Mouse (Mus musculus) thymus, postnatal 10 days (tissue): Measurements from ENCODE around the gene Tspear.
"Not testable (repeated sequence)": the region's sequence is repeated elsewhere in the genome, so short reads cannot be mapped to it uniquely, and the experiment has no call there.

ENCODE experiments used
- DNase-seq, 2 experiments: peaks; one replicate each; pipeline ENCODE4 v3.0.0; 2021; ENCODE audit warnings: low spot score in 2 of 2

The Tspear gene

DNA sequence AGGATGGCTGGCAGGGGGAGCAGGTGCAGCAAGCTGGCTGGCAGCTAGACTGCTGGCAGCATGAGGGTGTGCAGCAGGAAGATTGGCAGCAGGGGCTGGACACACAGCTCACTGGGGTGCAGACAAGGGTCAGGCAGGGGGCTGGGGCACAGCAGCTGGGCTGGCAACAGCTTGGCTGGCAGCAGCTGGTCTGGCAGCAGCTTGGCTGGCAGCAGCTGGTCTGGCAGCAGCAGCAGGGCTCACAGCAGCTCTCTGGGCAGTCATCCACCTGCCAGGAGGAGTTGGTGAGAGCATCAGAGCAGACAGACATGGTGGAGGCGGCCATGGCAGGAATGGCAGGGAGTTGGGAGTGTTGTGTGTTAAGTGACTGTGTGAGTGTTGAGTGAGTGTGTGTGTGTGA is 101.5 kb downstream of the Tspear start, which contains the start of gene Gm7137:
Gene Gm7137, minus strand, starts transcription at position 325 of the 400 bp plus-strand sequence.
- not testable (repeated sequence) for DNase-seq

DNA sequence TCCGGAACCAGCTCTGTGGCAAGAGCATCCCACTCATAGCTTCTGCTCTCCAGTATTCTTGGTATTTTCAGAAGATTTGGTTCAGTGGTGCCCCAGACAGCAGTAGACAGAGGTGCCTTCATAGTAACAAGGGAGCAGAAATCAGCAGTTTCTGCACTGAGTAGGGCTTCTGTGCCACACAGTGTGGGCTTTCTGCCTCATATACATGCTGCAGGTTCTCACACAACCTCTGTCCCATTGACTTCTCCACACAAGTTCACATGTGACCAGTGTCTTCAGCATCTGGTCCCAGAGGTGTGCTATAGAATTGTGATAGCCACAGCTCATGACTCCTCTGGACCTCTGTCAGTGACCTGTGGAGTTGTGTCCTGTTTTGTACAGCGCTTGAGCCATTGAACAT is 102.3 kb downstream of the Tspear start:
- no peak for DNase-seq

DNA sequence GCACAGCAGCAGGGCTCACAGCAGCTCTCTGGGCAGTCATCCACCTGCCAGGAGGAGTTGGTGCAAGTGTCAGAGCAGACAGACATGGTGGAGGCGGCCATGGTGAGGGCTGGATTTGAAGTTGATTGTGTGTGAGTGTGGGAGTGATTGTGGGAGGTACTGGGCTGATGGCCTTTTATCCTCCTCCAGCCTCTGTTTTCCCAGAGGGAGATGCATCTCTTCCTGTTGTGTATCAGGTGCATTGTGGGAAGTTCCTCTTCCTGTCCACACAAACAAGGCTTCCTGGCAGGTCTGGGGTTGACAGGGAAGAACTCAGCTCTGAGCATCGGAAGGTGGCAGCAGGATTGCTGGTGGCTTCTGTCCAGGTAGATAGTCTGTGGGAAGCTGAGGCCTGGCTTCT is 108.6 kb downstream of the Tspear start, which contains the start of gene Gm9639:
Gene Gm9639, minus strand, starts transcription at position 101 of the 400 bp plus-strand sequence.
- no peak for DNase-seq

DNA sequence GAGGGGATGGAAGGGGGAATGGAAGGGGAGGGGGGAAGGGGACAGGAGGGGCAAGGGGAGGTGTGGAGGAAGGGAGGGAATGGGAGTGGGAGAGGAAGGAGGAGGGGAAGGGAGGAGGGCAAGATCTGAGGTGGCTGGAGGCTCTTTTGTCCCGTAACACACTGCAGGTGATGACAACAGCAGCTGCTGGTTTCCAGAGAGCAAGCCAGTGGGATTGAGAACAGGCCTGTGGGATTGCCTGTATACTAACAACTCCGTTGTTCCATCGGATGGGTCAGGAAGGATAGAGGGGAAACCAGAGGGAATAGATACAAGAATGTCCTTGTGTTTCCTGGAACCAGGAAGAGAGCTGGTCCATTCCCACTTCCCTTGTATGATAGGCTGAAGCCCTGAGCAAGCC is 111.3 kb downstream of the Tspear start:
- DNase-seq, result no peak

DNA sequence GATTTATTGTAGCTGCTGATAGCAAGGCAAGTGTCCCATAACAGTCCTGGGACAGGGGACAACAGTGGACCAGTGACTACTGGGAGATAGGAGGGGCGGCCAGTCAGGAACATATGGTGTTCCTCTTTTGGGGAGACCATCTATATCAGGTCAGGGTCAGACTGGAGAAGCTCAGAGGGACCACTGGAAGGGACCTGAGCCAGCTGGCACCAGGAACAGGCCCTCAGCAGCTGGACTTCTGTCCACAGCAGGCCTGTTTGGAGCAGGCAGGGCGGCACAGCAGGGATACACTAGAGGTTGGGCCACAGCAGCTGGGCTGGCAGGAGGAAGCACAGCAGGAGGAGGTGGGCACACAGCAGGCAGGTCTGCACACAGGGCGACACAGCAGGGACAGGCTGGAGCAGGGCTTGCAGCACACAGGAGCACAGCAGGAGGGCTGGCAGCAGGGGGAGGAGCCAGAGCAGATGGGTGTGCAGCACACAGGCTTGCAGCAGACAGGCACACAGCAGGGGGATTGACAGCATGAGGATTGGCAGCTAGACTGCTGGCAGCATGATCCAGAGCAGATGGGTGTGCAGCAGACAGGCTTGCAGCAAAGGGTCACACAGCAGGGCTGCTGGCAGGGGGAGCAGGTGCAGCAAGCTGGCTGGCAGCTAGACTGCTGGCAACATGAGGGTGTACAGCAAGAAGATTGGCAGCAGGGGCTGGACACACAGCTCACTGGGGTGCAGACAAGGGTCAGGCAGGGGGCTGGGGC is 112.0 kb downstream of the Tspear start:
- not testable (repeated sequence) for DNase-seq

DNA sequence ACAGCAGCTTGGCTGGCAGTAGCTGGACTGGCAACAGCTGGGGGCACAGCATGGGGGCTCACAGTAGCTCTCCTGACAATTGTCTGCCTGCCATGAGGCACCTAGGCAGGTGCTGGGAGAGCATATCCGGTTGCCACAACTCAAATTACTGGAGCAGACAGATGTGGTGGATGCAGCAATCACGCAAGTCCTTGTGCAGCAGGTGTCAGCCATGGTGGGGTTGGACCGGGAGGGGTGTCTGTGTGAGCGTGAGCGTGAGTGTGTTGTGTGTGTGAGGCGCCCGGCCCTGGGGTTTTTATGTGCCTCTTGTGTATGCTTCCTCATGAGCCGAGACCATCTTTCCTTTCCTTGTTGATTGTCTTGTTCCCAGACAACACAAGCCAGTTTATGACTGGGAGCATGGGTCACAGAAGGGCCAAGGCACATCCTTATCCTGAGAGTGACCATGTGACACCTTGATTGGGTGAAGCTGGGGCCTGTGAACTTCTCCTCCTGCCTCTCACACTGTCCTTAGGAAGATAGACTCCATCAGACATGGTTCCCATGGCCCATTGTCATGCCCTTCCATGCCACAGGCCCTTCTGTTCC is 112.6 kb downstream of the Tspear start, which contains the start of gene Gm19668:
Gene Gm19668, minus strand, starts transcription at position 213 of the 588 bp plus-strand sequence.
- no peak for DNase-seq

DNA sequence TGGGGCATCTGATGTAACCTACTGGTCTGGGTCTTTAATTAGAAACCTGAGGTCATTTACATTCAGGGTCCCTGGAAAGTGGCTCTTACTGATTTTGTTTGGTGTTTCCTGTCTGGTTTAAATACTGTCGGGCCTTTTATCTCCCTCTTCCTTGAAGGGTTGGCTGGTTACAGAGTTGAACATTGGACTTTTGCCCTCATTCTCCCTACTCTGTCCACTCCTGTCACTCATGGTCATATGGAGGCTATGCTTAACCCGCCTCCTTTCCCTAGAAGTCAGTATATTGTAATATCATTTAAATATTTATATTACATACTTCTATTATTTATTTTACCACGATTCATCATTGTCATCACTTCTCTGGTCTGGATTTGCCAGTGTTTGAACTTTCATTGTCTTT is 117.7 kb downstream of the Tspear start:
- DNase-seq, result no peak

DNA sequence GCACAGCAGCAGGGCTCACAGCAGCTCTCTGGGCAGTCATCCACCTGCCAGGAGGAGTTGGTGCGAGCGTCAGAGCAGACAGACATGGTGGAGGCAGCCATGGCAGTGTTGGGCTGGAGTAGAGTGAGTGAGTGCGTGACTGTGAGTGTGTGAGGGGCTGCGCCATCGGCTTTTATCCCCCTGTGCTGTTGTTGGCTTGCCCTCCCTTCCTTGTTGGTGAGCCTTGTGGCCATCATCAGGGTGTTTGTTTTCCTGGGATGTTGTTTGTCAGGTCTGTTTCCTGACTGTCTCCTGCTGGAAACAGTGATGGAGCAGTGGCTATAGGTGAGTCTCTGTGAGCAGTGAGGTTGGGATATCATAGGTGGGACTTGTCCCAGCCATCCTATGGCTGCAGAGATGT is 125.4 kb downstream of the Tspear start, which contains the start of gene Gm9507:
Gene Gm9507, minus strand, starts transcription at position 101 of the 400 bp plus-strand sequence.
- DNase-seq, result no peak

DNA sequence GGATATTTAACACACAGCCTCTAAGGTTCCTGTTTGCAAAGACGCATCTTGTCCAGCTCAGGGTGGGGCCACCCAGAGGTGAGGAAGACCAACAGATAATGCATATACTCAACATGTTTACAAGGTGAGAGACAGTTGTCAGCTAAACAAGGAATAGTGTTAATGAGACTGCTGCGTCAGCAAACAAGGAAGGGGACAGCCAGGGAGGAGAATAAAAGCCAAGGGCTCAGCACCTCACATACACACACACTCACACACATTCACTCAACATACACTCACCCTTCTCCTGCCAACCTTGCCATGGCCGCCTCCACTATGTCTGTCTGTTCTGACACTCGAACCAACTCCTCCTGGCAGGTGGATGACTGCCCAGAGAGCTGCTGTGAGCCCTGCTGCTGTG is 128.0 kb downstream of the Tspear start, which contains the start of gene Gm2696:
Gene Gm2696, plus strand, starts transcription at position 301 of the 400 bp plus-strand sequence.
- no peak for DNase-seq

DNA sequence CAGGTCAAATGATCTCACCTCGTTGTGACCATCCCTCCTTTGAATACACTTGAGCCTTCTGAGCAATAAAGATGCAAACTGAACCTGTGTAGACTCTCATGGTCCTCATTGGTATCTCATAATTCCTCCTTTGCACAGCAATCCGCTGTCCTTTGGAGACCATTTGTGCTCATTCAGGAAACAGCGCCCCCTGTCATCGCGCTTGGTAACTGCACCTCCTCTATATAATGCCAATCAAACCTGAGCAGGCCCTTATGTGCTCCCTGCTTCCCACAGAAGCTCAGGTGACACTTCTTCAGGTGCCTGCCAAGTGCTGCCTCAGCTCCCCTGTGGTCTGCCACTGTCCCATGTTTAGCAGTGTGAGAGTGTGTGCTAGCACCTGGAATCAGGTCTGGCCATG is 129.1 kb downstream of the Tspear start:
- DNase-seq, result peak in 1 of 2 experiments; percentile 52

DNA sequence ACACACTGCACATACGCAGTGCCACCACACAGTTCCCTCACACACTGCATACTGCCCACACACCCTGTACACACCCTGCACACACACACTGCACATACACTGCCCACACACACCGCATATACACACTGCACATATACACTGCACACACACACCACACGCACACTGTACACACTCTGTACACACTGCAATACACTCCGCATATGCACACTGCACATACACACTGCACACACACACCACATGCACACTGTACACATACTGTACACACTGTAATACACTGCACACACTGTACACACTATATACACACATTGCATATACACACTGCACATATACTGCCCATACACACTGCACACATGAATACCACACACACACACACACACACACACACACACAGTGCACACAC is 132.2 kb downstream of the Tspear start:
- DNase-seq, result no peak

DNA sequence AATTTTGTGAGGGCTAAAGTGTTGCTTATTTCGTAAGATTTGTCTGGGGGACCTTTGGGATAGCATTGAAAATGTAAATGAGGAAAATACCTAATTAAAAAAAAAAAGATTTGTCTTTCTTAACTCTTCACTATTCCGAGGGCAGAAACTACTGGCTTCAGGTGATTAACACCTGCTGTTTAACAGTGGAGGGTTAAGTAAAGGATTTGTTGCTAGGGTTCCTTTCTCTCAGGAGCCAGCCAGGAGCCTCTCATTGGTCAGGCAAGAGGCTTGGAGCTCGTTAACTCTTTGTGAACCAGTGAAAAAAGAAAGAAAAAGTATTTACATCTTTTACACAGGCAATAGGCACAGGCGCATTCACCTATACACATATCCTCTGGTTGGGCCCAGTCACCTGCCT is 132.8 kb downstream of the Tspear start:
- DNase-seq, result no peak

DNA sequence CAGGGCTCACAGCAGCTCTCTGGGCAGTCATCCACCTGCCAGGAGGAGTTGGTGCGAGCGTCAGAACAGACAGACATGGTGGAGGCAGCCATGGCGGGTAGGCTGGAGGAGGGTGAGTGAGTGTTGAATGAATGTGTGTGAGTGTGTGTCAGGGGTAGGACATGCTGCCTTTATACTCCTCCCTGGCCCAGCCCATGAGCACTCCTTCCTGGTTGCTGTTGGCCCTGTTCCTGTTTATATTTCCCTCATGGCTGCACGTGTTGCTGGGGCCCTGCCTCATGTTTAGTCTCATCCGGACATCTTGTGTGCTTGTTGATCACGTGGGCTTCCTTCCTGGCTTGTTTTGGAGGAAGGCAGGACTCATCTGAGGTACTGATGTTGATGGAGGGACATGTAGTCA is 140.6 kb downstream of the Tspear start, which contains the start of gene Krtap10-4:
Gene Krtap10-4, minus strand, starts transcription at position 145 of the 400 bp plus-strand sequence.
- DNase-seq, result no peak

DNA sequence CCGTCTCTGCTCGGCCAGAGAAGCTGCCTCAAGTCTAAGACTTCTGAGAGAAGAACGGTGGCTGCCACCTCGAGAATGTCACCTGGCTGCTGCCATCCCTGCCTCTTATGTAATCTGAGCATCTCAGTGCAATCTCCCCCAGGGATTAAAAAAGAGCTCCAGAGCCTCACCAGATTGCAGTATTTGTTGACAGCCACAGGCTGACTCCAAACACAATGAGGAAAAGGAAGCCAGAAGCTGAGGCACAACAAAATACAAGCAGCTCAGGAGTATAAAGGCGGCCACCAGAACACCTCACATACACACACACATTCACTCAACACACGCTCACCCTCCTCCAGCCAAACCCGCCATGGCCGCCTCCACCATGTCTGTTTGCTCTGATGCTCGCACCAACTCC is 149.3 kb downstream of the Tspear start, which contains the start of gene Krtap10-10:
Gene Krtap10-10, plus strand, starts transcription at position 301 of the 400 bp plus-strand sequence.
- DNase-seq, result no peak

DNA sequence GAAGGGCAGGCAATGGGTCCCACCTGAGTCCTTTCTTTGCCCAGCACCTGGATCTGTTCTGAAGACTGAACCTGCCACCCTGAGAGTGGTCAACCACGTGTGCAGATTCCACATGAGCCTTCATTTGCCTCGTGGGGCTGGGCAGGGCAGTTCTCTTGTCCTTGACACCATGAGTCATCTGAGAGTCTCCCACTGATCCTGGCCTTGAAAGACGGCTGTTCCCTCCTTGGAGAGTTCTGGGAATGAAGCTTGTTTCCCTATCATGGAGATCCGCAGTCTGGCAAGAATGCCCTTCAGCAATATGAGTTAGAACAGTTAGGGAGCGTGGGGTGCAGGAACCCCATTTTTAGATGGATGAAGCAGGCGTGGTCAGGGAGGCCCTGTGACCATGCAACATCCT is 152.6 kb downstream of the Tspear start:
- no peak for DNase-seq

DNA sequence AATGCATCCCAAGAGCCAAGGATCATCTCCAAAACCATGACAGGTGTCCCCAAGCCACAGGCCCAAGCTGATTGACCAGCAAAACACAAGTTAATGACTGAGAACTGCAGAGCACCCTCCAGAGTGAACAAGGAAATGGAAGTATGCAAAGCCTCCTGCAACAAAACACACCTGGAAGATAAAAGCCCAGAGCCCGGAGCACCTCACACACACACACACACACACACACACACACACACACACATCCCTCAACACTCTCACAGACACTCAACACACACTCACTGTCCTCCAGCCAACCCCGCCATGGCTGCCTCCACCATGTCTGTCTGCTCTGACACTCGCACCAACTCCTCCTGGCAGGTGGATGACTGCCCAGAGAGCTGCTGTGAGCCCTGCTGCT is 160.1 kb downstream of the Tspear start, which contains the start of gene Gm36176:
Gene Gm36176, plus strand, starts transcription at position 301 of the 400 bp plus-strand sequence.
- no peak for DNase-seq

DNA sequence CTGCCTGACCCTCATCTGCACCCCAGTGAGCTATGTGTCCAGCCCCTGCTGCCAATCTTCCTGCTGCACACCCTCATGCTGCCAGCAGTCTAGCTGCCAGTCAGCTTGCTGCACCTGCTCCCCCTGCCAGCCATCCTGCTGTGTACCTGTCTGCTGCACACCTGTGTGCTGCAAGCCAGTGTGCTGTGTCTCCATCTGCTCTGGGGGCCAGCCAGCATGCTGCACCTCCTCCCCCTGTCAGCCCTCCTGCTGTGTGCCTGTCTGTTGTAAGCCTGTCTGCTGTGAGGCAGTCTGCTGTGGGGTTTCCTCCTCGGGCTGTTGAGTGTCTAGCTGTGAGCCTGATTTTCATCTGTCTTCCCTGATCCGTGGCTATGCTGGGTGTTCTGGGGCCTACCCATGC is 160.6 kb downstream of the Tspear start:
- no peak for DNase-seq

DNA sequence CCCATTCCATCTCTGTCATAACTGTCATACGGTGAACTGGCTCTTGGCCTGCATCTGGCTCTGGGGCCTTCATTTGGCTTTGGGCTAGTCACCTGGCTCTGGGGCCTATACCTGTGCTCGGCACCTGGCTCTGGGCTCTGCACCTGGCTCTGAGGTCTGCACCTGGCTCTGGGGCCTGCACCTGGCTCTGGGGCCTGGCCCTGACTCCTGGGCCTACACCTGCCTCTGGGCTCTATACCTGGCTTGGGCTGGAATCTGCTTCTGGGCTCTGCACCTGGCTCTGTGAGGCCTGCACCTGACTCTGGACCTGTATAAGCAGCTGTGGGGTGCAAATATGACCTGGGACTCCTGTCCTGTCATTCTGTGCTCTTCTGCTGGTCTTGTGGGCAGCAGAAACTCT is 161.2 kb downstream of the Tspear start:
- DNase-seq, result no peak

DNA sequence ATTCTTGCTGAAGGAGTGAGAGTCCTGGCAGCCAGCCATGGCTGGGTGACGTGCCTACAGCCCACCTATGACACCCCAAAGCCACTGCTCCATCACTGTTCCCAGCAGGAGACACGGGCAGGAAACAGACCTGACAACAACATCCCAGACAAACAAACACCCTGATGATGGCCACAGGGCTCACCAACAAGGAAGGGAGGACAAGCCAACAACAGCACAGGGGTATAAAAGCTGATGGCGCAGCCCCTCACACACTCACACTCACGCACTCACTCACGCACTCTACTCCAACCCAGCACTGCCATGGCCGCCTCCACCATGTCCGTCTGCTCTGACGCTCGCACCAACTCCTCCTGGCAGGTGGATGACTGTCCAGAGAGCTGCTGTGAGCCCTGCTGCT is 166.2 kb downstream of the Tspear start, which contains the start of gene Gm10318:
Gene Gm10318, plus strand, starts transcription at position 301 of the 400 bp plus-strand sequence.
- no peak for DNase-seq

DNA sequence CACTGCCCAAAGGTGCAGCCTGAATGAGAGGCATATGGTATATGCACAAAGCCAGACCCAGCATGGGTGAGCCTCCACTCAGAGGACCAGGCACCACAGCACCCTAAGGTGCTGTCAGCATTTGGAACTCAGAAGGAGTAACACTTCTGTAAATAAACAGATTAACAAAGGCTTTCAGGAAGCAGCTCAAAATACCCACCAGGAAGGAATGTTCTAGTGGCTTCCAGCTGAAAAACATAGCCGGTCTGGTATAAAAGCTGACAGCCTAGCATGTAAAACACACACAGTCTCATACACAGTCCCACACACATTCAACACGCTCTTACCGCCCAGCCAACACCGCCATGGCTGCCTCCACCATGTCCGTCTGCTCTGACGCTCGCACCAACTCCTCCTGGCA is 175.3 kb downstream of the Tspear start, which contains the start of gene Gm3285:
Gene Gm3285, plus strand, starts transcription at position 301 of the 400 bp plus-strand sequence.
- DNase-seq, result no peak

DNA sequence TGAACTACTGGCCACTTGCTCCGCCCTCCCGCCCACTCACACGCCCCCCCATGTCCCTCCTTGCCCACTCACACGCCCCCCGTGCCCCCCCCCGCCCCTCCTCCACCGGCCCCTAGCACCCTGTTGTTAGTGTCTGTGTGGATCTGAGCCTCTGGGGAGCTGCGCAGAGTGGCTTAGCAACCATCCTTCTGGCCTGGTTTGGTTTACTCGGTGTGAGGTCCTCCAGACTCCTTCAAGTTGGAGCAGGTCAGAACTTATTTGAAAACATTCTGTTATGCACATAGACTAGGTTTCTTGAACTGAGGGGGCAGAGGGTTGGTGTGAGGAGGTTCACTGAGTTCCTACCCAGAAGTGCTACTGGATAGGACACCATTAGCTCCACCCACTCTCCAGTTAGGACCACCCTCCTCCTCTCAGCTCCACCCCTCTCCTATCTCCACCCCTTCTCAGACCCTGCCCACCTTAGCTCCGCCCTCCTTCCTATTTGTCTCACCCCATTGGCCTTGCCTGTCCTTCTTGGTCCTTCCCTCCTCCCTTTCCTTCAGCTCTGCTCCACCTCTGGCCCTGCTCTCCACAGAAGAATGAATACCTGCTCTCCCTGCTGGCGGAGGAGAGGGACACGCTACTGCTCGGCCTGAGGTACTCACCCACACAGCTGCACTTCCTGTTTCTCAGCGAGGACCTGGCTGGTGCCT is 177.8 kb downstream of the Tspear start:
- peak; percentile 27 to 35 for DNase-seq

DNA sequence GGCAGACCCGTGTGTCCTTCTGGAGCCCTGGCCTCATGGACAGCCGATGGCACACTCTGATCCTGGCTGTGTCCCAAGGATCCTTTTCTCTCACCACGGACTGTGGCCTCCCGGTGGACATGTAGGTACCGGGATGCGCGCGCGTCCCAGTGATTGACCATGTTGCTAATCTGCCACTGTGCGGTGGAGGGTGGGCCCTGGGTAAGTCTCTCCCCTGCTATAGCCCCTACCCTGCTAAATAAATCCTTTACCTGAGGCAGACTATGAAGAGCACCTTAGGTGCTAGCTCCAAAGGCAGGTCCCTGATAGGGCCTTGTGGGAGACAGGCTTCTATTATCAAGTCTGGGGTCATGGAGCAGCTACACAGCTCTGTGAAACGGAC is 178.4 kb downstream of the Tspear start:
- DNase-seq, result no peak
